In genomic region chr12:55398240-55399127, GRCm38 (mm10) we compare ENCODE assay signal across 8 mouse cellular contexts. TPM values are rescaled to one million over a fixed set of nuclear protein-coding genes. Genes with fewer than 3 reads are reported as not detected.
DNase-seq lines count a peak whose midpoint lies in the region; ATAC-seq and TF ChIP-seq lines count a peak whose summit lies in the region.

No protein-coding gene starts in this region.

- H3K36me3 ChIP-seq in forebrain, embryonic 15.5 days = no peaks in the 10 kb centered on the region

- H3K4me1 ChIP-seq in forebrain, embryonic 15.5 days = peaks cover 17% of the 10 kb centered on the region
- peaks cover 7% of the 10 kb centered on the region for H3K4me1 ChIP-seq in lung, adult 2 months (ENCODE audit: control insufficient read depth, insufficient read depth, low read length)

- under 1% methylated on average over 51 of the region's 51 CpGs for WGBS in forebrain, embryonic 15.5 days
- WGBS in lung, adult 2 months = 1% methylated on average over 51 of the region's 51 CpGs

- peak; percentile 100 for ATAC-seq in forebrain, embryonic 15.5 days (replicated peaks)
- ATAC-seq in neutrophil, adult 5-6 weeks (ENCODE audit: extremely low read depth, insufficient number of reproducible peaks, low FRiP score, poor library complexity, severe bottlenecking) = peak; percentile 96

- intact Hi-C loops in heart, postnatal 25 days (cut with DNase I) = loop anchor here (1.0 kb wide), 1 partner anchor 95 kb away; no protein-coding TSS in a partner anchor

- peak overlapping the region; percentile 84 for H3K27ac ChIP-seq in forebrain, embryonic 15.5 days (replicated peaks)

- no peaks in the 10 kb centered on the region for H3K9me3 ChIP-seq in forebrain, embryonic 15.5 days

- peak; percentile 89; the same call in 1 of the 2 replicates for TF ChIP-seq POLR2A in lung, adult 2 months (IDR thresholded peaks at IDR 0.05; ENCODE audit: borderline replicate concordance, extremely low read depth, low read depth, low read length)

- peak overlapping the region; percentile 83 for H3K9ac ChIP-seq in forebrain, embryonic 15.5 days (replicated peaks)

- no peaks in the 10 kb centered on the region for H3K27me3 ChIP-seq in forebrain, embryonic 15.5 days

- DNase-seq in ES-CJ7 (ENCODE audit: low read depth, low spot score) = peak; percentile 91
- DNase-seq in cerebellum, adult 11 months = peak; percentile 83
- DNase-seq in heart, postnatal 25 days (ENCODE audit: low spot score) = peak; percentile 86
- DNase-seq in layer of hippocampus, adult 18-20 months (ENCODE audit: low spot score in 2 of 2) = peak; percentile 86 to 91
- peak; percentile 89 for DNase-seq in lung, adult 2 months
- DNase-seq in thymus, adult 18-20 months = peak; percentile 87 to 91

- H3K4me3 ChIP-seq in forebrain, embryonic 15.5 days = peak overlapping the region; percentile 70
- H3K4me3 ChIP-seq in lung, adult 2 months (replicated peaks; ENCODE audit: extremely low read depth, low read depth, low read length) = peak overlapping the region; percentile 95

- H3K4me2 ChIP-seq in forebrain, embryonic 15.5 days (replicated peaks) = peak overlapping the region; percentile 82

- TF ChIP-seq CTCF in lung, adult 2 months (IDR thresholded peaks at IDR 0.05; ENCODE audit: insufficient read depth, low read length) = 0 out of 2 replicates have a peak, but pooled peaks have one; percentile 3

RNA-seq across cellular contexts. Expression of gene Psma6, which starts 14.5 kb away (rescaled TPM):
- 445 and 446 TPM in 2 replicates for polyA plus RNA-seq in forebrain, embryonic 15.5 days (2015; fragmentation: Nextera tagmentation; extraction: Ambion mirVana)
- total RNA-seq in heart, postnatal 25 days (2021) = 100 to 1,000 TPM; 150 to 157 TPM
- 100 to 1,000 TPM; 140 to 142 TPM for total RNA-seq in layer of hippocampus, adult 18-20 months (2021)
- polyA plus RNA-seq in lung, adult 2 months (2012; rRNA removed) = 25.9 and 41.7 TPM in 2 replicates
- total RNA-seq in neutrophil, adult 5-6 weeks (2017) = 128 and 134 TPM in 2 replicates

Comparison
In these comparisons a context has a peak if more than half of its experiments do, and no peak if none do; other contexts are left out.
1. Peak in every context shown above with its lines: DNase-seq, ATAC-seq, H3K4me3 ChIP-seq and H3K27ac ChIP-seq.